Mouse (Mus musculus) spleen, adult 10 weeks (tissue): ENCODE measurements around the gene CK137956. TPM values are rescaled to one million over a fixed set of nuclear protein-coding genes. Genes with fewer than 3 reads are reported as not detected.

Experiments
- polyA plus RNA-seq: library from polyadenylated mRNA; stranded (reverse); fragments of 350-450 nt; fragmentation: Illumina TruSeq; extraction: RNeasy Lipid Tissue Mini Kit (QIAGEN cat#74804); gene quantifications from one replicate; pipeline ENCODE4 v1.2.3, GENCODE M21; 2015; ENCODE audit warnings: low replicate concordance; ENCODE audit not compliant: insufficient read depth

CK137956 gene
- not detected for polyA plus RNA-seq

GRCm38 (mm10) chr4:127970901-127971868 is at the start of gene CK137956:
Gene CK137956, minus strand, starts transcription at chr4:127970951.

GRCm38 (mm10) chr4:127987784-127988455 is 17.2 kb upstream of the CK137956 start, which contains the start of gene Csmd2:
Gene Csmd2, plus strand, starts transcription at chr4:127987857.

Other genes starting within 250 kb of the CK137956 start
- 0.06 TPM for gene Csmd2, start 16.9 kb upstream of the CK137956 start, polyA plus RNA-seq